Mouse (Mus musculus) adrenal gland, adult 8-10 months (tissue): ENCODE measurements around the gene Fbxl17. TPM values are rescaled to one million over a fixed set of nuclear protein-coding genes. Genes with fewer than 3 reads are reported as not detected.

Experiments used
- DNase-seq: peaks from one replicate; pipeline ENCODE4 v3.0.0; 2022
- total RNA-seq, 4 experiments: library from RNA; stranded (reverse); gene quantifications; 2 replicates each; pipeline ENCODE4 v1.2.4; 2022

The Fbxl17 gene
- total RNA-seq, 4 experiments from 2014 or later, result 35.8 to 48.6 (median 42.7) TPM

DNA sequence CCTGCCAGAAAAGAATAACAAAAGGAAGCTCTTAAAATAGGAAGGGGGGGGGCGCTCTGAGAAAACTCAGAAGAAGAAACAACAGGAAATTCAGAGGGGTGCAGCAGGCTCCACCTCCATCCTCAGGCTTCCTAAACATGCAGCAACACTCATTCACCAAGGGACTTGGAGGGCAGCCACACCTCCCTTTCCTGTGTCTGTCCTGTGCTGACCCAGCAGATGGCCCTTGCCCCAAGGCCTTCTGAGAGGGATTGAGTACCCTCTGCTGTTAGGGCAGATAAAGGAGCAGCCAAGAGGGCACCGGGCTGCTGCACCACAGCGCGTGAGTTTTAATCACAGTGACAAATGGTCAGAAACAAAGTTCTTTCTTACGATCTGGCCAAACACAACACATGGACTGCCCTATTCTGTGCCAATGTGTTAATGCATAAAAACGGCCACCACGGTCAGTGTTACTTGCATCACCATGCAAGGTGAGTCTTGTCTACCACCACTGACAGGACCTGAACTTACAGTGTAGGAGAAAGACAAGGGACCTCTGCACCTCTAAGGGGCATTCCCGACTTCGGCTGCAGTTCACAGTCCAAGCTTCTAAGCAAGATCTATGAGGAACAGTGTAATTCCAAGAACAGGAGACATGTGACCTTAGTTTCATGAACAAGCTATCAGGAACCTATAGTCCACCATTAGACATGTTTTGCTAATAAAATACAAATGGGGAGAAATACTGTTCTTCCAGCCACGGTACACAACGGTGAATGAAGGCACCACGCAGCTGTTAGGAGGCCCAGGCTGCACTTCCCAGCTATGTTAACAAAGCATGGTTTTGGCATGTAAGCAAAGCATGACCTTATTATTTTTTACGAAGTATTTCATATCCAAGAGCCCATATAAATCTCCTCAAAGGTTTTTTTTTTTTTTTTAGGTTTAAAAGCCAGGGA is 96.8 kb downstream of the Fbxl17 start:
- DNase-seq, result no peak

DNA sequence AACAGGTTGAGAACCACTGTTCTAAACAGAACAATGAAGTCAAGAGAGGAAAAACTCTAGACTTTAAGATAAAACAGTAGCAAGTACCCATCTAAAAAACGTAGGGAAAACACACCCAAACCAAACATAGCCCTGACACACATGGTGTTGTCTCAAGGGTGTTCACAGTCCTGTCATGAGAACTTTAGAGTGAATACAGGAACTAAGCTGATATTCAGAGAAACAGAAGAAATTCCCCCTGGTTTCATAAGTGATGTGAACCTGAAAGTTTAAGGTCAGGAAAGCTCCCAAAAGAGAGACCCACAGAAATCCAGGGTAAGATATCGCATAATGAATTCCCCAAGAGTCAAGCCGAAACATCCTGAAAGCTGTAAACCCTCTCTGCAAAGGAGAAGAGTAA is 97.6 kb downstream of the Fbxl17 start:
- DNase-seq, result no peak

DNA sequence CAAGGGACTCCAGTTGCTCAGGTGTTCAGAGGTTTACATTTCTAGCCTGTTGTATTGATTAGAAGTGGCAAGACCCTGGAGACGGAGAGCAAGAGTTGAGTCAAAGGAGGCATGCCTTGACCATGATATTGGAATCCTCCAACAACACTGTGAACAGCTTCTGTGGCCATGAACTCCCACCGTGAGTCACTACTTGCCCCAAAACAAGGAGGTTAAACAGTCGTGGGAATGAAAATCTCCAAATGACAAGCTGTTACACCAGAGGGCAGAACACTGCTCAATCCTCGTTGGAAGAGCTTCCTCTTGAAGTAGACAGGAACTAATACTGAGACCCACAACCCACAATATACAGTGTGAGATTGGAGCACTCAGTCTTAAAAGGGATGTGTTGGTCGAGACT is 99.2 kb downstream of the Fbxl17 start:
- DNase-seq, result no peak

DNA sequence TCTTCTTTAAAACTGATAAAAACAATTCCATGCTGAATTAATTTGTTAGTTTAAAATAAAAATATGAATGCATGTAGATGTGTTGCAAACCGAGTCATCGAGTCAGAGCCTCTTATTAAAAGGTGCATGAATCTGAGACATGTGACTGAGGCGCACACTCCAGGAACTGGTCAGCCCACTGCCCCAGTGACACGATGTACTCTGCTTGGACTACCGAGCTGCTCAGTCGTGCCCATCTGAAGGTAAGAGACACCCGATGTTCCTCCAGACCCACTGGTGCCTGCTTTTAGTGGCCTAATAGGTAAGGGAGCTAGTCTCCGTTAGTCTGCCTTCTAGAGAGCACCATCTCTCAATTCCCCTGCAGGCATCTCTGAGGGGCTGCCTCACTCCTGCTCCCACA is 100.0 kb downstream of the Fbxl17 start:
- no peak for DNase-seq

DNA sequence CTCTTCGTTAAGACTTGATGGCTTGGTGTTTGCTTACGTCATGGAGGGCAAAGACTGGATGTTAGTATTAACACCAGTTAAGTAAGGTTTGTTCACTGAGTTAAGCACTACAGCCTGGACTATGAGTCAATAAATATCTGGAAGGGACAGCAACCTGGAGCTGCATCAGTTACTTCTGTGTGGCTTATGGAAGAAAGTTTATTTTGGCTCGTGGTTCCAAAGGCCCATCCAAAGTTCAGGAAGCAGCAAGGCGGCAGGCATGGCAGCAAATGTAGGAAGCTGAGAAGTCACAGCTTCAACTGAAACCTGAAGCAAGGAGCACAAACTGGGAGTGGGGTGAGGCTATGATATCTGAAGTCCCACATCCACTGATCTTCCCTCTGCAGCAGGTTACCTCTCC is 108.3 kb downstream of the Fbxl17 start:
- DNase-seq, result no peak

- no peak for DNase-seq
These were observed 108.9 kb downstream of the Fbxl17 start for GRCm38 (mm10) chr17:63390951-63391350.

DNA sequence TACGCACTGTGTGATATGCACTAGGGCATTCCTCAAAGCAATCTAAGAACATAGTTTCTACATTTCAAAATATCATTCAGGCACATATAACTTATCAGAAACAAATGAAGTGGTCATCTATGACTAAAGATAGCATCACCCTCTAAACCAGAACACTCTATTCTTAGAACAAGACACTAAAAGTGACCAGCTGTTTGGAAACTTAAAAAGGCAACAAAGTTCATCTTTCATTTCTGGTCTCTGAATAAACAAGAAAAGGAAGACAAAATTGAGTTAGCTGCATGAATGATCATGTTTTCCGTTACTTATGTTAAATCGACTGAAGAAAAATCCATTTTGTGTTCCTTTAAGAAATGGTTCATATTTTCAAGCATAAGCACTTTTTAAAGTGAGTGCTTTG is 128.8 kb downstream of the Fbxl17 start:
- no peak for DNase-seq

DNA sequence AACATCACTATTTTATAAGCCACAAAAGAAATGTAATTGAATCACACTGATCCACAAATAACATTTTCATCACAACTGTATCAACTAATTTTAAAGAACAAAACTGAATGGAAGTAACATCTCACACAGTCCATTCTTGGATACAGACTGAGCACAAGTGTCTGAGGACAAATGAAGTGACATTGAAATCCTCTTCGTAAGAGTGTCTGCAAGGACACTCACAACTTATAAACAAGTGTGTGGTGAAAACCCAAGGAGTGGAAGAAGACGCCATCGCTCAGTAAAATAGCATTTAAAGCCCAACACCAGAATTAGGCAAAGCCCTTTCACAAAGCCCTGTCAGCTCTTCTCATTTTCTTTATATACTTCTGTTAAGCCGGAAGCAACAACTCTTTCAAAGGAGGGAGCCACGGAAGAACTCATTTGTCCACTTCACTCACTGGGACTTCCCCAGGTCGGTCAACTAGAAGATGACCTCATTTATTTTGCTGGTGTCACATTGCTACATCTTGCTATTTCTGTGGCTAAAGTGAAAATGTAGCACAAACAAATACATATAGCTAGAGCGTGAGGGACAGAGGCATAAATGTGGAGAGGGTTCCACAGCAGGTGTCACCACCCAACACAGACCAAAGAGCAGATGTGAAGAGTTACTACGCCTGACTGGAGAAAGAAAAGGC is 130.0 kb downstream of the Fbxl17 start:
- DNase-seq, result no peak

DNA sequence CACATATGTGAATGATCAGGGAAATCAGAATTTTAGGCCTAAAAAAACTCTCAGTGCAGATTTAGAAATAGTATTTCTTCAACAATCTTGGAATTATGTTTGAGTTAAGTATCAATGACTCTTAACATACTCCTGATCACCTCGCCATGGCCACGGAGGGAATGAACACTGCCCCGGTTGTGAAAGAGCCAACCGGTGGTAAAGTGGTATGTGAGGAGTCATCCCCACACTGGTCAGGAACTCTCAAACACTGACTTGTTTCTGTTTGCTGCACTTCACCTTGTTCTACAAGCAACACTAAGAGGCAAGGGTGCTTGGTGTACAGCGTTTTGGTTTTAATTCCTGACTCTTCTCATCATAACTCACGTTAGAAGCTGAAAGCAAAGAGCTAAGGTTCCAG is 132.3 kb downstream of the Fbxl17 start:
- no peak for DNase-seq

GRCm38 (mm10) chr17:63366045-63366444 is 133.8 kb downstream of the Fbxl17 start:
- no peak for DNase-seq

DNA sequence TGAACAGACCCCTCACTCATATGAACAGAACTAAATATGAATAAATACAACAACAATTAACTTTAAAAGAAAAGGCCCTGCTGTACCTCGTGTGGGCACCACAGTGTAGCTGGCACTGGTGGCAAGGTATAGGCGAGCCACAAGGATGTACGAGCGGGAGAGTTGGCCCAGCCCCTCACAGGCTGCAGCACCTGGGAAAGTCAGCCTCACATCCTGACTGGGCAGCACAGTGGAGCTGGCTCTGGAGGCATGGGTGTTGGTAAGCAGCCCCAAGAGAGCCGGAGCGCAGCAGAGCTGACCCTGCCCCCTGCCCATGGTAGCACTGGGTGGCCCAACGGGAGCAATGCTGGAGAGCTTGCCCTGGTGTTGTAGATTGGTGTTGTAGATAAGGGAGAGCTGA is 135.2 kb downstream of the Fbxl17 start:
- no peak for DNase-seq

GRCm38 (mm10) chr17:63362196-63362595 is 137.6 kb downstream of the Fbxl17 start:
- no peak for DNase-seq

DNA sequence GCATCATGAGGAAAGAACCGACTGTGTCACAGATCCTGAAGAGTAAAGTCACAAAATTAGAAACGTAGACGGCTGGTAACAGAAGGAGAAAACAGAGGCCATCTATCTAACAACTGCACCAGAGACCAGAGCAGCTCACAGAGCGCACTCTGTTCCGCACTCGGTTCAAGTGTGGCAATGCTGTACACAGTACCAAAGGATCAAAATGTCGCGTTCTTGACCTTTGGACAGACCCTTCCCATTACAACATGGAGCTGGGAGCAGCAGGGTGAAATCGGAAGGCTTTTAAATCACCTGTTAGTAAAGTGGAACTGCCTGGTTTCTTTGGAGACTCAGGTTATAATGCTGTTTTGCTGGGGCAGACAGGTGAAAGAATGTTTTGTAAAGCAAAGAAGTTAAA is 138.1 kb downstream of the Fbxl17 start:
- DNase-seq, result no peak

DNA sequence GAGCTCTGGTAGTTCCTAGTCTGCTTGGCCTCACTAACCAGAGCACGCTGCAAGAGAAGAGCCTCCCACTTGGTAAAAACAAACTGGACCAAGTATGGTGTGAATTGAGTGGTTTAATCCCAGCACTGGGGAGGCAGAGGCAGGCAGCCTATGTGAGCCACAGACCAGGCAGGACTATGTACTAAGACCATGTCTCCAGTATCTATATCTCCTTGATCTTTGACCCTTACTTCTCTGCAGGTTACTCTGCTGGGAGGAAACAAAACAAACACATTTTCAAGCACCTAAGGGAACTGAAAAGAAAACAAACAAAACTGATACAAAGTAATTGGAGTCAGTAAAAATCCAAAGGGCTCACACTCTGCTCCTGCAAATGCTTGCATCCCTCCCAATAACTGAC is 141.0 kb downstream of the Fbxl17 start:
- no peak for DNase-seq

DNA sequence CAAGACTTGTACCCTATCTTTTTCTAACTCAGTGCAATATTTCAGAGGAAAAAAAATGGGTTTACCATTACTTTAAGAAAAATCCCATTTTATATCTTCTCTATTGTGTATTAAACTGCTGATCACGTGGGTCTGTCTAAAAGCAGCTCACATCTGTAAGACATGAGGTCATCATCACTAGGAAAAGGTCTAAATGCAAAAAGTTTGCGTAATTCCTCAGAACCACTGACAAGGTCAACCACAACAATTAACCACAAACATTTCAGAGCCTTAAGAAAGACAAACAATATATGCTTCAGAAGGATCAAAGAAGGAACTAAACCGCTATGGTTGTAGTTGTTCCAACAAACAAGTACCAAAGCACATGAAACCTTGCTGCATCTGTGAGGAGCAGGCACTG is 143.6 kb downstream of the Fbxl17 start:
- no peak for DNase-seq

DNA sequence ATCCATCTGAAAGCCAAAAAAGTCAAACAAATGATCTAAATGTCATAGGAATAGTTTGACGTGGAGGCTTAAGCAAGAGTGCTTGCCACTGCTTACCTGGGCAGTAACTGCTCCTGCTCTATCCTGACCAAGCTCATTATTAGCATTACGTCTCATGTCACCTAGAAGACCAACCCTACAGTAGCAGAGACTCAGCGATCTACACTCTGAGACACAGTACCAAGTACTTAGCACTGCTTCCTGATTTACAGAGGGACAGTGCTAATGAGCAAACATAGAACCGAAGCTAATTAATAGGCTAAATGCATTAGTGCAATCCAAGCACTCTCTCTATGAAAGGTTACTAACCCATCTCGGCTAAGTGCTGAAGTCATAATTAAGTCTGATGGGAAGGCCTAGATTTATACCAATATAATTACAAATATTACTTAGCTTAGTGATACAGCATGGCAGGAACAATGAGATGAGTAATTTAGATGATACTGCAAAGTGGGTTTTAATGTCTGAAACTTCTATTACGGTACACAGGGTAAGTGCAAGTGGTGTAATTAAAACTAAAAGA is 147.1 kb downstream of the Fbxl17 start:
- DNase-seq, result no peak

- no peak for DNase-seq
These were observed 148.1 kb downstream of the Fbxl17 start for GRCm38 (mm10) chr17:63351682-63352081.

DNA sequence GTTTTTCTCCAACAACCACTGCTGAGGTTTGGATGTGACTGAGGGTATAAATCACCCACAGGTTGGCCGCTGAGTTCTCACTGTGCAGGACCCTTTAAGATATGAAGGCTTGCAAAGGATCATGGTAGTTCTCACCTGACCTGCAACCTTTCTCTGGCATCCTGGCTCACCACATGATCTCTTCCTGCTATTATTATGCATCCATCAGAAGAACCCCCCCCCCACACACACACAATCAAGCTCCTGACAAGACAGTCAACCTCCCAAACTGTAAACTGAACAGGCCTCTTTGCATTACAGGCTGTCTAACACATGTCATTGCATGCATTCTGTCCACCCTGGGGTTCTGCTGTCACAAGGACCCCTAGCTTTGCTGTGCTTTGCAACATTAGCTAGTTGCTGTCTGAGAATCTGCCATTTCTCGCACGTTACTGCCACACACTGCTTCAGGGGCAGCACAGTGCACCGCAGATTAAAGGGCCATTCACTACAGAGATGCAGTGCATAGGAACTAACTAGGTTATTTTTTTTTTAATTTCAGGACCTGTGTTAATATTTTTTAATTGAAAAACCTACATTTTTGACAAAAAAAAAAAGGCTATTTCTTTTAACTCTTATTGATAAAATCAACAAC is 148.8 kb downstream of the Fbxl17 start:
- DNase-seq, result no peak

- DNase-seq, result no peak
These were observed 155.7 kb downstream of the Fbxl17 start for GRCm38 (mm10) chr17:63344101-63344500.

DNA sequence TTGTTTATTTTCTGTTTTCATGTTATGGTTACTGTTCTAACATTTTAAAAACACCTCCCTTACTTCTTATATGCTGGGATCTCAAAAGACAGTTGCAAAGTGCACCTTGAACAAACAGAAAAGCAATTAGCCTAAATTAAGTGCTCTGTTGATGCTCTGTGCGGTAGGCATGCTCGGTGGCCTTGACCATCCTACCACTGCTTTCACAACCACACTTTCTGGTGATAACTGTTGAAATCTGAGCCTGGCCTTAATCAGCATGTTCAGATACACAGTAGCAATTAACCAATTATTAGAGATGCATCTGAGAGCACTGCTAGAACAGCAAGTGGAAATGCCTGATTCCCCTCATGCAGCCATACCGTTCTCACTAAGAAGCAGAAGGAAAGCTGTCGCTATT is 156.7 kb downstream of the Fbxl17 start:
- DNase-seq, result no peak

- no peak for DNase-seq
These were observed 157.4 kb downstream of the Fbxl17 start for GRCm38 (mm10) chr17:63342440-63342839.

GRCm38 (mm10) chr17:63341203-63341602 is 158.6 kb downstream of the Fbxl17 start:
- DNase-seq, result no peak

GRCm38 (mm10) chr17:63328888-63329287 is 170.9 kb downstream of the Fbxl17 start:
- no peak for DNase-seq
